Mouse (Mus musculus) left cerebral cortex, adult 8-10 months (tissue): ENCODE measurements around the gene Nol12. TPM values are rescaled to one million over a fixed set of nuclear protein-coding genes. Genes with fewer than 3 reads are reported as not detected.
A peak's percentile ranks its signal among the peaks of the same experiment; 100 is the strongest.

ENCODE experiments used
- DNase-seq, 2 experiments: peaks; one replicate each; pipeline ENCODE4 v3.0.0; 2022; ENCODE audit warnings: low spot score in 2 of 2
- total RNA-seq, 4 experiments: library from RNA; stranded (reverse); gene quantifications; 2 replicates each; pipeline ENCODE4 v1.2.4; 2022

Nol12 gene
- total RNA-seq, 4 experiments from 2014 or later = 35.8 to 43.5 (median 39.9) TPM

DNA sequence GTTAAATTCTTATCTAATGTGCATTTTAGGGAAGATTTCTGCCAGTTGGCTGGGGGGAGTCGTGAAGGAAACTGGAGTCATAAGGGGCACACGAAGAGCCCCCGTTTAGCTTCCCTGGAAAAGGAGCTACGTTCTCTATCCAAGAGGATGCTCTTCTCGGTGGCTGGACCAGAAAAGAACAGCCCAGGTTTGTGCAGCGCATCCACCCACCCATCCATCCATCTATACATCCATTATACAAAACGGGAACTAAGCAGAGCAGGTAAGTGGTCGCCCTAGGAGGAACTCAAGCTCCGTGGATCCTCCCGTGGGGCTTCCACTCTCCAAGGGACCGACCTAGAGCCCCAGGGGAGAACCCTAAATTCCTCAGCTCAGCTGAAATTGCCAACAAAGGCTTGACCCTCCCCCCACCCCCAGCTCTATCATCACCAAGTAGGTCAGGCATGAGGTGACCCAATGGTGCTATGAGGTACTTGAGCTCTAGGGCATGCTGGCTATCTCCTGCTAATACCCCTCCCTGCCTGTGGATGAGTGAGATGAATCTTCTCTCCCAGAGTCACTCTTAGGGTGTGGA, 13.5 kb downstream of the Nol12 start:
- DNase-seq = no peak

DNA sequence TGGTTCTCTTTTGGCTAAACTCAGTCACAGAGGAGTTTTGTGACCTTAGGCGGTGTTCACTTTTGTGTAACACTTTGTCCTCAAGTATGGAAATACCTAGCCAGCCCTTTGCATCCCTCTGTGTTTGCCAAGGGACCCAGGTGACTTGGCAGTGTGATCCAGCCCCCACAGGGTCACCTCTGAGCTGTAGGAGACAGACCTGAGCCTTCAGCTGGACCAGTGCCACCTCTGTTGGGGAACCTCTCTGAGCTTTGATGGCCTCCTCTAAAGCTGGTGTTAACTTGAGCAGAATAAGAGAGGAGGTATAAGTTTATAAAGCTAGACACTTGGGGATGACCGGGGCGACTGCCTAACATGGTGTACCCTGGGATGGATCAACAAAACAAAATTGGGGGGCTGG, 14.2 kb downstream of the Nol12 start:
- DNase-seq = no peak

DNA sequence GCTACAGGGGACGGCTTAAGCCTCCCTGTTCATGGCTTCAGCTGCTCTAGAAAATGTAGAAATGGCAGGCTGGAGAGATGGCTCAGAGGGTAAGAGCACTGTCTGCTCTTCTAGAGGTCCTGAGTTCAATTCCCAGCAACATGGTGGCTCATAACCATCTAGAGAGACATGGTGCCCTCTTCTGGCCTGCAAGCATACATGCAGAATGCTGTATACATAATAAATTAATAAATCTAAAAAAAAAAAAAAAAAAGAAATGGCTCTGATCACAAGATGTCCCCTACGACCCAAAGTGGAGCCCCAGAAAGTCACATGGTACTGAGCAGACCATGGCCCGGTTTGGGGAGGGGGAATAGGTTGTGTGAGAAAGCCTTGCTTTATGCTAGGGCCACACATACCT, 20.9 kb downstream of the Nol12 start:
- DNase-seq = no peak

DNA sequence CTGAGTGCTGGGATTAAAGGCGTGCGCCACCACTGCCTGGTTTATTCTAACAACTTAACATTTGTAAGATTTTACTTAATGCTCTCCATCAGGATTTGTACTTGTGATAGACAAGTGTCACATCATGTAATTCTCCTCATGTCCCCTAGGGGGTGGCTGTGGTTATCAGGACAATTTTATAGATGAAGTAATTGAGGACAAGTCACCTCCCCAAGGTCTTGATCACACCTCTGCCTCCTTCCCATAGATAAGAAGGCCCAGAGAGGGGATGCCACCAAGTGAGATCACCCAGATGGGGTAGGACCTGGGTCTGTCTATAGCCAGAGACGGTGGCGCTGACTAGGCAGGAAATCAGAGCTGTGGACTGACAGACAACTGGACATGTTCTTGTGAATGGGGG, 21.6 kb downstream of the Nol12 start:
- DNase-seq = no peak

DNA sequence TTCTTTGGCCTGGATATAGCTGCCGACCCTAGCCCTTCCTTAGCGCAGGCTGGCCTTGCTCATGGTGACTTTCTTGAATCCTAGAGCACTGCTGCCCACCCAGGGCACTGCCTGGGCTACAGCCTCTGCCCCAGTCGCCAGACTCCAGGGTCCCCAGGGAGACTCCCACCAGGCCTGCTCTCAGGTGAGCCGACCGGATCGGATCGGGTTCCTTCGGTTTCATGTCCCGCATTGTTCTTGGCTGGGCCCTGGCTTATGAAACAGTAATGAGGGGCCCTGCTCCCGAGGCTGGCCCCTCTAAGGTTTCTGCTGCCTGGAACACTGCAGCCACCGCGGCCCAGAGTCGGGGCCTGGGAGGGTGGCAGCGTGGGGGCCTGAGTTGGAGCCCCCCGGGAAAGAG, 22.3 kb downstream of the Nol12 start:
- no peak for DNase-seq

DNA sequence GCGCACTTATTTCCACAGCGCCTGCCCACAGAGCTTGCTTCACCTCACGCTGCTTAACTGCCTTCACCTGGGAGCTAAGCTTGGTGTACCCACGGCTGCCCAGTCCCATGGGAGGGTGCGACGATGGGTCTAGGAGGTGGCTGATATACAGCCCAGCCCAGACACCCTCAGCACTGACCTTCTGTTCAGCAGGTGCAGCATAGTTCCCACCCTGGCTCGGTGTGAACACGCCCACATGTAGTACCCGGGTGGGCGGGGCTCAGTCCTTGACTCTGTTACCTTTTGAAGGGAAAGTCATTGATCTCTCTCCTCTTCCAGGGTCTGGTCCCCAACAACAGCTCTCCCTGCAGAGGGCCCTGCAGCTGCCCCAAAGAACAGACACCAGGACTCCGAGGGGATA, 24.8 kb downstream of the Nol12 start:
- DNase-seq = no peak

DNA sequence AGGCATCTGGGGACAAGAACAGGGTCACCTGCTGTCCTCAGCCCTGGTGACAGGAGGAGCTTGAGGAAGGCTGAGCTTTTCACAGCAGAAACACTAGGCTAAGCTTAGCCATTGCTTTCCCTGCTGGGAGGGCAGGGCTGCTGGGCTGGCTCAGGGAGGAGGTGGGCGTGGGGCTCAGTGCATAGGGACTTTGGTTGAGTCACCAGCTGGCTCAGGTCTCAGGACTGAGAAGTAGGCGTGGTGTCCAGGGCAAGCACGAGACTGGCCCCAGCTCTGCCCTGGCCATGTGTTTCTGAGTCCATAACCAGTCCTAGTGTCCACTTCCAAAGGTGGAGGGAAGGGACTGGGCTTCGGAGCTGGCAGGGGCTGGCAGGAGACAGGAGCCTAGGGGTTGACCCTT, 25.4 kb downstream of the Nol12 start:
- DNase-seq = no peak

DNA sequence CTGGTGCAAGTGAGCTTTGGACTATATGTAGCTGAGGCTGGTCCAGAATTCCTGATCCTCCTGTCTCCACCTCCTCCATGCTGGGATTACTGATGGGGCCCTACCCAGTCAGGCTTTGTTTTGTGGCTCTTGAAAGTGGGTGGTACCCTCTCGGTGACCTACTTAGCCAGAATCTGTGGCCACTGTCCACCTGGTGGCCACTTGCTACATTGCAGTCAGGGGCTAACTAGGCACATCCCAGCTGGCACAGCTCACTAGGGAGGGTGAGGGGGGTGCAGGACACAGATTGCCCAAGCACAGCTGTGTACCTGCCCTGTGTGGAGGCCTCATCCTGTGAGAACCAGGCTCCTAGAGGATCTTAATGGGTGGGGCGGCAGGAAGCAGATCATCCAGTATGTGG, 28.2 kb downstream of the Nol12 start:
- peak in 1 of 2 experiments; percentile 35 for DNase-seq

DNA sequence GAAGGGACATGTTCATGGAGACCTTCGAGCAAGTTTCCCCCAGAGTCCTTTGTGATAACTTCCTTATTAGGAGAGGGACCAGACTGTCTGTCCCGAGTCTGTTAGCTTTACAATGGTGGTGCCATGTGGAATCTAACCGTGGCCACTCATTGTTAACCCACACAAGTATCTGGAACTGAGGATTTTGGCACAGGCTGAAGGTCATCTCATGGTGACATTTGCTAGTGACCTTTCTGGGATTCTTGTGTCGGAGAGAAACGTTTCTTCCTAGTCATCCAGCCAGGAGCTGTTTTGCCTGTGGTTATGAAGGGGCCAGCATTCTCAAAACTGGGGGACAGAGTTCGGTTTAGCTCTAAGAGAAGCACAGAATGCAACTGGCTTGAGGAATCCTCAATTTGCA, 36.9 kb downstream of the Nol12 start:
- DNase-seq = no peak

DNA sequence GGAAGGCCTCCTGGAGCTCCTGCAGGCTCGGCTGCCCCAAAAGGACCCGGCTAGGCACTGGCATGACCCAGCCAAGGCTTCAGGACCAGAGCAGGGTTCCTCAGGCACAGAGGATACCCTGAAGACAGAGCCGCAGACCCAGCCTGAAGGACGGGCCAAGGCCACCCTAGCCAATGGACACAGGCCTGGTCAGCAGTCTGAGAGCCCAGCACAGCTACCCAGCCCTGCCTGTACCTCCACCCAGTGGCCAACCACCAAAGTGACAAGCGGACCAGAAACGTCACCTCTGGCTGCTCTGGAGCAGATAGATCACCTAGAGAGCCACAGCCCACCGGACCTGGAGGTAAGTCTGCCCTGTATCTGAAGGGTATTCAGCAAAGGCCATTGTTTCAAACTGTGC, 39.2 kb downstream of the Nol12 start:
- no peak for DNase-seq

DNA sequence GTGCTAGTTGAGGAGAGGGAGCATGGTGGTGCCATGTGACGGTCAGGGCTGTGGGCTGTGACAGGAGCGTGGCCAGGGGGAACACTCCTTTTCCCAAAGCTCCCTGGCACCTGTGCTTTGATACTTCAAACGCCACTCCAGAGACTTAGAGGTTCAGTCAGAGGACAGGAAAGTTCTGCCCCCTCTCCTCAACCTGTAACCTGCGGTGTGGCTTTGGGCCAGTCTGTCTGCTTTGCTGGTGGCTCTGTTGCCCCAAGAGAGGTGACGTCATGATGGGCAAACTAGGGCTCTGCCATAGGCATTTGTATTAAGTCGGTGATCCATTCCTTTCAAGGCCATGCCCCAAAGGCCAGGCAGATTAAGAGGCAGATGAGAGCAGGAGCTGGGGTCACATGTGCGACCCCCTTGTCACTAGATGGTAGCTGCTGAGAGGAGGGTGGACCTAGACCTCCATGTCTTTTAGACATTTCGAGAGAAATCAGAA, 43.0 kb downstream of the Nol12 start:
- DNase-seq = no peak

DNA sequence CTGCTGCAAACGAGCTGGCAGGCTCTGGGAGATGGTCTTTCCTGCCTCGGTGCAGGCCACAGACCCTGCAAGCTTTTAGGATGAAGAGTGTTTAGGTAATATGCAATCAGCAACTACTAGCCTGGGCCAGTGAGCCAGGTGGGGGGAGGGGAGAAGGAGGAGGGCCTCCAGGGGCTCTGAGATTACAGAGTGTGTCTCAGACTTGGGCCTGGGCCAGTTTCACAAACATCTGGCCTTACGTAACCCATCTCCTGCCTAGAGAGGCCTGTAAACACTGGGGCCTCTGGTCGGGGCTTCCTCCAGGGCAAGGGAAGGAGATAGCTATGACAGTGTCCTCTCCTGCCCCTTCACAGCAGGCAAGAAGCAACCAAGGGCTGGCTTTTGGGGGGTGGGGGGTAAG, 44.1 kb downstream of the Nol12 start:
- DNase-seq = peak in 1 of 2 experiments; percentile 22

DNA sequence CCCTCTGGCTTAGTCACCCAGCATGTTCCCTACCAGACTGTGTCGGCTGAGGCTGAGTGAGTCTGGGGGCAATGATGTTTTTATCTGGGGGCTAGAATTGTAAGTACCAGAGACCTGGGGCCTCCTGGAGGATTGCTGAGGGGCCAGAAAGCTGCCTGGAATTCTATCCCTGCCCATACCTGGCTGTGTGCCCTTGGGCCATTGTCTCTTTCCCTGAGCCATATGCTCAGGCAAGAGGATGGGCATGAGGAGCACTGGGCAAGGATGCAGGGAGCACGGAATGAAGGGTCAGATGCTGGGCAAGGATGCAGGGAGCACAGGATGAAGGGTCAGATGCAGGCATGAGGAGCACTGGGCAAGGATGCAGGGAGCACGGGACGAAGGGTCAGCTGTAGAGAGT, 45.4 kb downstream of the Nol12 start:
- no peak for DNase-seq

DNA sequence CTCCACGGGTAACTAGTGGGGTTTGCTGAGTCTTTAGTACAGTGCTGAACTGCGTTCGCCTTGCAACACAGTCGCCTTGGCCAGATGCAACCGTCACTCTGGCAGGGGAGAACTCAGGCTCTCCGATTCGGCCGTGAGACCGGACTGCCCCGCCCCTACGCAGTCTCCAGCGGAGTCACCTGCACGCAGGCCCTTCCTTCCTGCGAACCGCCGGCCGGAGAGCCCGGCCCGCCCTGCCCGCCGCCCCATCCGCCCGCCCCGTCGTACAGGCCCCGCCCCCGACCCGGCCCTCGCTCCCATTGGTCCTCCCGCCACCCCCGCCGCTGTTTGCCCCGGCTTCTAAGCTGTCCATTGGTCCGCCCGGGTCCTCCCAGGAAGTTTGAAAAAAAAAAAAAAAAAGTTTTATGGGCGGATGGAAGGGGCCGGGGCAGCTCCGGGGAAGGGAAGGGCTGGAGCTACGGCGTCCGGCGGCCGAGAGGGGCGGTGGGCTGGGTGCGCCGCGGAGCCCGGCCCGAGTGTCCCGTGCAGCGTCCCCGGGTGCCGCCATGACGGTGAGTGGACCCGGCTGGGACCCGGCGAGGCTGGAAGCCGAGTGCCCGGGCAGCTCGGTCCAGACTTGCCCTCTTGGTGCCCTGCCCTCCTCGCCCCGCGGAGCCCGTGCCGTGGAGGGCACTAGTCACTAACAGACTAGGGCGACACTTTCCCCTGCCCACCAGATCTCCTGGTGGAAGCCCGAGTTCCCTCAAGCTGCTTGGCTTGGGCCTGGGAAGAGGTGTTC, 48.1 kb downstream of the Nol12 start:
- DNase-seq = peak in 1 of 2 experiments; percentile 45

DNA sequence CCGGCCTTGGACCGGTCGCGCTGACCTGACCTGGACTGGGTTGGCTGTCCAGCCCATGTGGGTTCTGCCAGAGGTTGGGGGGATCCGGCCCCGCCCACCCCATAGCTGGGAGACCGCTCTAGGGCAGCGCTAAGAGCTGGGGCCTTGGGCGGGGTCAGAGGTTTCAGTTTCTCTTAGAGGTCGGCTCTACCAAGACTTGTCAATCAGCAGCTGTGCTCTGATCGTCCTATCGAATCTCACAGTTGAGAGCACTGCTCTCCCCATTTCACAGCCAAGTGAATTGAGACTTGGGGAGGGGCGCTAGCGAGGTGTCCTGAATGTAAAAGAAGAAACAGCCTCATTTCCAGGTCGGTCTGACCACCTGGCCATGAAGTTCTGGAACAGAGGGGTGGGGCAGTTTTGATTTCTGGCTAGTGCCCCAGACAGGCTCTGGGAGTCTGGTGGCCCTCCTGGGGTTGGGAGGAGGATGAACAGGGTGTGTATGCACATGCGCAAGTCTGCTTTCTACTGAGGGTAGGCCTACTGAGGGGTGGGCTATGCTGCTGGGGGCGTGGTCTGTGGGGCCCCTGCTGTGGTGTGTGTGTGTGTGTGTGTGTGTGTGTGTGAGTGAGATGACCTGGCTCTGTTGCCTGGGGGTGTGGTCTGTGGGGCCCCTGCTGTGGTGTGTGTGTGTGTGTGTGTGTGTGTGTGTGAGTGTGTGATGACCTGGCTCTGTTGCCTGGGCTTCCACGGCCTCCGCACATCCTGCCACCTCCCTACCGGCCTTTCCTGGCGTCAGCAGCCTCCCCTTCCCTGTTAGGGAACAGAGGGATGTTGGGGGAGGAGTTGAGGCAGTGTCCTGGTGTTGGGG, 48.9 kb downstream of the Nol12 start:
- peak in 1 of 2 experiments; percentile 33 for DNase-seq

DNA sequence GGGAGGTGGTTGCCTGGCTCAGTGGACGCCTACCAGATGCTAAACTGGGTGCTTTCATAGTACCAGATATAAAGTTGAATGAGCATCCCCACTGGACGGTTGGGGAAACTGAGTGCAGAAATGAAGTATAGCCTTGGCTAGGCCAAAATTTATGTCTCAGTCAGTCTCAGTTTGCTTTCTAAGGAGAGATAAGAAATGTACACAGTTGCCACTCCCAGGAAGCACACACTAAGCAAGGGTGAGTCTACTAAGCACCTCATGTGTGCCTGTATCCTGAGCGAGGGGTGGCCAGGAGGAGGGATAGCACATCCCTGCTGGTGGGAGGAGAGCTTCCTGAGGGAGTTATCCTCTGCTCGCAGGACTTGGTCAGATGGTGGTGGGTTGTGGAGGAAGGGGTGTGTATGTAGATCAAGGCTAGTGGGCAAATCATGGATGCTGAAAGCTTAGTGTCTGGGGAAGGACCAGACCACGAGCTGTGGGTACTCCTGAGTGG, 49.6 kb downstream of the Nol12 start:
- no peak for DNase-seq

DNA sequence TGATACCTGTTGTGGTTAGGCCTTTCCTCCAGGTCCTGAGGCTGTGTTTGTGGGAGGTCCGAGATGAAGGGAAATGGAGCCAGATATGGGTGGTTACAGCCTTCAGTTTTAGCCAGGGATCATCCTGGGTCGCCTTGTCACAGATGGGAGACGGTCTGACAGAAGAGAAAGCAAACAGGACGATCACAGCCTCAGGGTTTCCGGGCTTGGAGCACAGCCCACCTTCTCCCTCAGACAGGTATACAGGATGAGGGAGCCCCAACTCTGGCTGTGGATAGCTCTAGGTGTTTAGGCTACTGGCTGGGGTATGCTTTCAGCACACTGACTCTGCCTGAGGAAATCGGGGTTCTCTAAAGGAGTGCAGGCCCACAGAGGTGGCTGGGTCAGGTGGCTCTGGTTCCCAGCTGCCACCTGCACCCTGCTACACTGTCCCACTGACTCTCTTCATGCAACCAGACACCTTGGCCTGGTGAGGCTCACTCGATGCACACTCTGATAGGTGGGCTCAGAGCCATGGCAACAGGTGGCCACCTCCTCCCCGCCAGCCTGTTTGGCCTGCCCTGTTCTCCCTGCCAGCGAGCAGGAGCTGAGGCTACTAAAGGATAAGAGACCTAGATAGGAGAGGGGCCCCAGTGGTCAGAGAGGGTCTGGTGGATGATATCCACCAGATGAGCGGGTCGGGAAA, 51.9 kb downstream of the Nol12 start:
- DNase-seq = no peak

DNA sequence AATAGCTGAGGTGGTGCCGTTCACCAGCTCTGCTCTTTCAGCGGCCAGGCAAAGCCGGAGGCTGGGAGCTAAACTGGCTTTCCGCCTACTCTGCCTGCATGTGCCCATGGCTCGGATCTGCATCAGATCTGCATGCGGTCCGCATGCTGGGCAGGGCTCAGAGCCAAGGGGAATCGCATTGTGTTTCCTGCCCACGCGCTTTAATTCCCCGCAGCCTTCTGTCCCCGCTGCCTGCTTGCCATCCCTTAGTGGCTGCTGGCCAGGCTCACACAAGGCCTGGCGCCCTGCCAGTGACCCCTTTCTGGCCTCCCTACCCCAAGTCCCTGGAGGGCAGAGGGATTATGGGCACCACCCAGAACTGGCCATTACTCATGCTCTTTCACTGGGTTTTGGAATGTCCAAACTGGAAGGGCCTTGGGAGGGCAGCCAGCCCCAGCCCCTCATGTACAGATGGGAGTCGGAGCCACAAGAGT, 53.8 kb downstream of the Nol12 start:
- peak; percentile 60 to 88 for DNase-seq

DNA sequence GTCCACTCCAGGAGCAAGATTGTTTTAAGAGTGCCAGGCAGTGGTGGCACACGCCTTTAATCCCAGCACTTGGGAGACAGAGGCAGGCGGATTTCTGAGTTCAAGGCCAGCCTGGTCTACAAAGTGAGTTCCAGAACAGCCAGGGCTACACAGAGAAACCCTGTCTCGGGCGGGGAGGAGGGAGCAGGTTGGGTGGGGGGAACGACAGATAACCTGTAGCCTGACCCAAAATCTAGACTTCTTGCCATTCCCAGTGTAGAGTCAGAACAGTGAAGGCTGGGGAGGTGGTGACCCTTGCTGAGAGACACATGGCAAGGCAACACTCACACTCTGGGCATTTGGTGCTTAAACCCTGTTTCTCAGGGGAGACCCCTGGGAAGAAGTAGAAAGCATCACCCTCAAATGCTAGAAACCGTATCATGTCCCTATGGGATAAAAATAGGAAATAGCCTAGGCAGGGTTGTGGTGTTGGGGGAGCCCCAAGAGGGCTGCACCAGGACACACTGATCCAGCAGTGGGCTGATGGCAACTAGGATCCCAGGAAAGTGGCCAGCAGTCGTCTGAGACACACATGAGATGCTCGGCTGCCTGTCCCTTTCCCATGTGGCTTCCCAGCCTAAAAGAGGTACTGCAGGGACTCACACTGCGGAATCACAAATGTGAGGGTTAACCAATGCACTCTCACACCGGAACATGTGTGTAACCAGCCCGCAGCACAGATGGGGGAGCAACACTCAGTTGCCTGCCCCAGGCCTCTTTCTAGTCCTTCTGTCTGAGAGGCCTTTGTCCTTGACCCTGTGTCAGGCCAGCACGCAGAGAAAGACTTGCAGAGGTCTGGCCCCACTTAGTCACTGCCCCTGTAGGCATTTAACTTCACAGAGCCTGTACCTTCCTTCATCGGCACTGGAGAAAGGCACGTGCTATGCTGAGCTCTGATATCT, 54.7 kb downstream of the Nol12 start:
- DNase-seq = no peak

DNA sequence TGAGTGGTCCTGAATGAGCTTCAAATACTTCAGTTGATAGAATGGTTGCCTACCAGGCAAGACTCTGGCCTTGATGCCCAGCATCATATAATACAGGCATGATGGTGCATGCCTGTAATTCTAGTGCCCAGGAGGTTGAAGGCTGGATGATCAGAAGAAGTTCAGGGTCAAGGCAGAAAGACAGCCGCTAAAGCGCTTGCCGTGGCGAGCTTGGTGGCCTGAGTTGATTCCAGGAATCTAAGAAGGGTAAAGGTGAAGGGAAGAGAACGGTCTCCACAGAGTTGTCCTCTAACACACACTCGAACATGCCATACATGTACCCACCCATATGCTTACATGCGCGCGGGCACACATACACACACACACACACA, 55.3 kb downstream of the Nol12 start:
- DNase-seq = no peak
